Mouse (Mus musculus) stomach, embryonic 16.5 days (tissue): ENCODE results near the gene Syt14. TPM values are rescaled to one million over a fixed set of nuclear protein-coding genes. Genes with fewer than 3 reads are reported as not detected.

Experiments
- ATAC-seq: fragments of 200-750 bp; cut with Nextera tagmentation; 2 replicates; pipeline ENCODE4 v1.8.0; 2017; ENCODE audit warnings: moderate number of reproducible peaks, moderate TSS enrichment; ENCODE audit not compliant: insufficient read depth, low FRiP score
- H3K27ac ChIP-seq: fragments of 300-500 bp; sonication (generic); 2 replicates; pipeline ENCODE4 v1.5.1; 2014; ENCODE audit warnings: low read length
- H3K27me3 ChIP-seq: fragments of 300-500 bp; sonication (generic); 2 replicates; pipeline ENCODE4 v1.6.1; 2014; ENCODE audit warnings: low read length, control low read depth, mixed read lengths; ENCODE audit not compliant: control insufficient read depth, insufficient read depth
- H3K36me3 ChIP-seq: fragments of 300-500 bp; sonication (generic); 2 replicates; pipeline ENCODE4 v1.6.1; 2014; ENCODE audit warnings: low read length; ENCODE audit not compliant: control insufficient read depth, insufficient read depth
- H3K4me1 ChIP-seq: fragments of 300-500 bp; sonication (generic); 2 replicates; pipeline ENCODE4 v1.6.1; 2014; ENCODE audit warnings: low read length, control low read depth, mixed read lengths; ENCODE audit not compliant: control insufficient read depth, insufficient read depth
- H3K4me2 ChIP-seq: fragments of 300-500 bp; sonication (generic); 2 replicates; pipeline ENCODE4 v1.6.1; 2014; ENCODE audit warnings: low read depth, low read length, mixed read lengths
- H3K4me3 ChIP-seq: fragments of 300-500 bp; sonication (generic); replicated peaks from 2 replicates; pipeline ENCODE4 v1.5.1; 2014; ENCODE audit warnings: mild to moderate bottlenecking, low read length
- H3K9ac ChIP-seq: fragments of 300-500 bp; sonication (generic); 2 replicates; pipeline ENCODE4 v1.6.1; 2014; ENCODE audit warnings: low read length
- H3K9me3 ChIP-seq: fragments of 300-500 bp; sonication (generic); replicated peaks from 2 replicates; pipeline ENCODE4 v1.6.1; 2016; ENCODE audit warnings: low read length, control low read depth; ENCODE audit not compliant: control insufficient read depth
- WGBS: fragments of 180-500 bp; shearing (Covaris S2); extraction: QIAGEN DNeasy Blood & Tissue Kit; methylation state at CpG from one replicate; pipeline ENCODE4 v1.1.7; 2014; 5-methylcytosine and 5-hydroxymethylcytosine counted together
- polyA plus RNA-seq: library from polyadenylated mRNA; unstranded; fragments of >200 nt; fragmentation: Nextera tagmentation; extraction: Ambion mirVana; gene quantifications from 2 replicates; pipeline ENCODE4 v1.2.1, GENCODE M21; 2015

Syt14 gene
- polyA plus RNA-seq, 1 experiment from 2014 or later = 1.3 TPM

GRCm38 (mm10) chr1:193047616-193048015, 12.0 kb upstream of the Syt14 start:
- 84% methylated on average over 4 of the region's 4 CpGs for WGBS
- no peak for ATAC-seq
- H3K27me3 ChIP-seq = no peaks in the 10 kb centered on the region
- no peak overlapping the region for H3K4me2 ChIP-seq
- H3K4me3 ChIP-seq = no peak overlapping the region
- H3K27ac ChIP-seq = no peak overlapping the region
- no peaks in the 10 kb centered on the region for H3K36me3 ChIP-seq
- no peaks in the 10 kb centered on the region for H3K4me1 ChIP-seq
- no peaks in the 10 kb centered on the region; the same call in 1 of the 2 replicates for H3K9me3 ChIP-seq
- H3K9ac ChIP-seq = no peak overlapping the region

- H3K9ac ChIP-seq = no peak overlapping the region
- H3K27me3 ChIP-seq = no peaks in the 10 kb centered on the region
- no peaks in the 10 kb centered on the region for H3K36me3 ChIP-seq
- no peak overlapping the region for H3K27ac ChIP-seq
- no peak overlapping the region for H3K4me2 ChIP-seq
- WGBS = 75% methylated on average over 3 of the region's 3 CpGs
- H3K4me1 ChIP-seq = no peaks in the 10 kb centered on the region
- no peaks in the 10 kb centered on the region for H3K9me3 ChIP-seq
- H3K4me3 ChIP-seq = no peak overlapping the region
- ATAC-seq = no peak
These were observed 7.3 kb upstream of the Syt14 start for GRCm38 (mm10) chr1:193042760-193043295.

GRCm38 (mm10) chr1:193034951-193035370, 614 bp downstream of the Syt14 start:
- WGBS = 3% methylated on average over 19 of the region's 19 CpGs
- ATAC-seq = no peak
- no peaks in the 10 kb centered on the region for H3K36me3 ChIP-seq
- H3K4me2 ChIP-seq = peak overlapping the region; percentile 91
- H3K4me3 ChIP-seq = peak overlapping the region; percentile 71
- no peaks in the 10 kb centered on the region for H3K9me3 ChIP-seq
- H3K4me1 ChIP-seq = no peaks in the 10 kb centered on the region; the same call in 1 of the 2 replicates
- no peak overlapping the region for H3K27ac ChIP-seq
- H3K27me3 ChIP-seq = no peaks in the 10 kb centered on the region
- H3K9ac ChIP-seq = peak overlapping the region; percentile 67

- WGBS = 53% methylated on average over 1 of the region's 1 CpGs
- Histone ChIP-seq H3K27ac (no peak overlapping the region), H3K36me3 (no peaks in the 10 kb centered on the region), H3K4me3 (no peak overlapping the region), H3K9ac (no peak overlapping the region), H3K27me3 (no peaks in the 10 kb centered on the region), H3K9me3 (no peaks in the 10 kb centered on the region), H3K4me2 (no peak overlapping the region), H3K4me1 (no peaks in the 10 kb centered on the region)
- no peak for ATAC-seq
These were observed 11.3 kb downstream of the Syt14 start for GRCm38 (mm10) chr1:193024311-193024710.

GRCm38 (mm10) chr1:193012351-193012750, 23.2 kb downstream of the Syt14 start:
- no peak for ATAC-seq
- no peaks in the 10 kb centered on the region for H3K27me3 ChIP-seq

GRCm38 (mm10) chr1:193011000-193011769, 24.4 kb downstream of the Syt14 start:
- H3K36me3 ChIP-seq = no peaks in the 10 kb centered on the region
- 86% methylated on average over 3 of the region's 3 CpGs for WGBS
- H3K4me3 ChIP-seq = no peak overlapping the region
- no peak overlapping the region for H3K27ac ChIP-seq
- no peak overlapping the region for H3K4me2 ChIP-seq
- no peaks in the 10 kb centered on the region for H3K27me3 ChIP-seq
- ATAC-seq = no peak
- no peaks in the 10 kb centered on the region for H3K4me1 ChIP-seq
- no peaks in the 10 kb centered on the region for H3K9me3 ChIP-seq
- H3K9ac ChIP-seq = no peak overlapping the region

More at GRCm38 (mm10) chr1:193012351-193012750, 23.2 kb downstream of the Syt14 start:
- H3K4me2 ChIP-seq = no peak overlapping the region
- 90% methylated on average over 2 of the region's 2 CpGs for WGBS
- H3K27ac ChIP-seq = no peak overlapping the region
- H3K36me3 ChIP-seq = no peaks in the 10 kb centered on the region
- no peaks in the 10 kb centered on the region for H3K9me3 ChIP-seq
- H3K4me1 ChIP-seq = no peaks in the 10 kb centered on the region
- H3K9ac ChIP-seq = no peak overlapping the region
- H3K4me3 ChIP-seq = no peak overlapping the region

GRCm38 (mm10) chr1:193004581-193004980, 31.0 kb downstream of the Syt14 start:
- no peak for ATAC-seq
- H3K4me2 ChIP-seq = no peak overlapping the region
- H3K4me1 ChIP-seq = no peaks in the 10 kb centered on the region
- no peak overlapping the region for H3K9ac ChIP-seq
- H3K27ac ChIP-seq = no peak overlapping the region
- H3K27me3 ChIP-seq = no peaks in the 10 kb centered on the region
- no peak overlapping the region for H3K4me3 ChIP-seq
- H3K9me3 ChIP-seq = no peaks in the 10 kb centered on the region
- no peaks in the 10 kb centered on the region for H3K36me3 ChIP-seq
- 73% methylated on average over 1 of the region's 1 CpGs for WGBS

- Histone ChIP-seq H3K27ac (no peak overlapping the region), H3K9me3 (no peaks in the 10 kb centered on the region), H3K4me2 (no peak overlapping the region), H3K27me3 (no peaks in the 10 kb centered on the region), H3K9ac (no peak overlapping the region), H3K4me1 (no peaks in the 10 kb centered on the region), H3K36me3 (no peaks in the 10 kb centered on the region), H3K4me3 (no peak overlapping the region)
- no peak for ATAC-seq
- 70% methylated on average over 2 of the region's 2 CpGs for WGBS
These were observed 31.6 kb downstream of the Syt14 start for GRCm38 (mm10) chr1:193003953-193004352.

- no peak for ATAC-seq
- Histone ChIP-seq H3K9me3 (no peaks in the 10 kb centered on the region), H3K9ac (no peak overlapping the region), H3K36me3 (no peaks in the 10 kb centered on the region), H3K4me2 (no peak overlapping the region), H3K4me1 (no peaks in the 10 kb centered on the region), H3K4me3 (no peak overlapping the region), H3K27ac (no peak overlapping the region), H3K27me3 (no peaks in the 10 kb centered on the region)
- 85% methylated on average over 4 of the region's 4 CpGs for WGBS
These were observed 33.3 kb downstream of the Syt14 start for GRCm38 (mm10) chr1:193002307-193002706.
